Mouse (Mus musculus): ENCODE measurements at regions not wholly inside any gene's neighbourhood (a gene's known extent, or its start where the extent isn't known, plus 50 kb on each side); places are given as distances from the start of the nearest gene placed in this dataset.

- ATAC-seq (replicated peaks; ENCODE audit: low FRiP score) (no peak), DNase-seq (ENCODE audit: low spot score) (no peak)
- Histone ChIP-seq H3K4me2 (no peak overlapping the region), H3K9ac (ENCODE audit: low read depth, low read length) (no peak overlapping the region), H3K36me3 (ENCODE audit: control insufficient read depth, insufficient read depth, low read length) (no peaks in the 10 kb centered on the region), H3K27ac (ENCODE audit: low read depth, low read length) (no peak overlapping the region), H3K9me3 (ENCODE audit: control insufficient read depth, low read length) (no peaks in the 10 kb centered on the region), H3K4me1 (replicated peaks; ENCODE audit: control insufficient read depth, insufficient read depth, low read length) (no peaks in the 10 kb centered on the region), H3K27me3 (replicated peaks; ENCODE audit: control insufficient read depth, insufficient read depth, low read length) (no peaks in the 10 kb centered on the region), H3K4me3 (ENCODE audit: low read depth, low read length) (no peak overlapping the region)
- 78% methylated on average over 5 of the region's 5 CpGs for WGBS
These were observed 53.1 kb upstream of the Glis3 start for GRCm38 (mm10) chr19:28732998-28733397.

- no peaks in the 10 kb centered on the region for H3K4me1 ChIP-seq (replicated peaks; ENCODE audit: control insufficient read depth, insufficient read depth, low read length)
- 82% methylated on average over 6 of the region's 6 CpGs for WGBS
- no peak overlapping the region for H3K27ac ChIP-seq (ENCODE audit: low read depth, low read length)
- no peak for ATAC-seq (replicated peaks; ENCODE audit: low FRiP score)
- no peak overlapping the region for H3K4me3 ChIP-seq (ENCODE audit: low read depth, low read length)
- H3K9ac ChIP-seq (ENCODE audit: low read depth, low read length), result no peak overlapping the region
- no peaks in the 10 kb centered on the region for H3K27me3 ChIP-seq (replicated peaks; ENCODE audit: control insufficient read depth, insufficient read depth, low read length)
- H3K36me3 ChIP-seq (ENCODE audit: control insufficient read depth, insufficient read depth, low read length), result no peaks in the 10 kb centered on the region
- H3K9me3 ChIP-seq (ENCODE audit: control insufficient read depth, low read length), result no peaks in the 10 kb centered on the region
- H3K4me2 ChIP-seq, result no peak overlapping the region
- no peak for DNase-seq (ENCODE audit: low spot score)
These were observed 53.9 kb upstream of the Glis3 start for GRCm38 (mm10) chr19:28733781-28734180.

- no peak overlapping the region for H3K27ac ChIP-seq (ENCODE audit: low read depth, low read length)
- H3K9me3 ChIP-seq (ENCODE audit: control insufficient read depth, low read length), result no peaks in the 10 kb centered on the region
- H3K4me2 ChIP-seq, result no peak overlapping the region
- DNase-seq (ENCODE audit: low spot score) (no peak), ATAC-seq (replicated peaks; ENCODE audit: low FRiP score) (no peak)
- H3K36me3 ChIP-seq (ENCODE audit: control insufficient read depth, insufficient read depth, low read length), result no peaks in the 10 kb centered on the region
- H3K4me3 ChIP-seq (ENCODE audit: low read depth, low read length), result no peak overlapping the region
- H3K9ac ChIP-seq (ENCODE audit: low read depth, low read length), result no peak overlapping the region
- no peaks in the 10 kb centered on the region for H3K27me3 ChIP-seq (replicated peaks; ENCODE audit: control insufficient read depth, insufficient read depth, low read length)
- no peaks in the 10 kb centered on the region for H3K4me1 ChIP-seq (replicated peaks; ENCODE audit: control insufficient read depth, insufficient read depth, low read length)
- WGBS, result 82% methylated on average over 5 of the region's 5 CpGs
These were observed 63.4 kb upstream of the Glis3 start for GRCm38 (mm10) chr19:28743176-28743793.

GRCm38 (mm10) chr19:28745105-28745504 lies 65.2 kb upstream of the Glis3 start:
- Histone ChIP-seq H3K27me3 (replicated peaks; ENCODE audit: control insufficient read depth, insufficient read depth, low read length) (no peaks in the 10 kb centered on the region), H3K27ac (ENCODE audit: low read depth, low read length) (no peak overlapping the region), H3K4me3 (ENCODE audit: low read depth, low read length) (no peak overlapping the region), H3K4me2 (no peak overlapping the region), H3K4me1 (replicated peaks; ENCODE audit: control insufficient read depth, insufficient read depth, low read length) (no peaks in the 10 kb centered on the region), H3K36me3 (ENCODE audit: control insufficient read depth, insufficient read depth, low read length) (no peaks in the 10 kb centered on the region), H3K9me3 (ENCODE audit: control insufficient read depth, low read length) (no peaks in the 10 kb centered on the region), H3K9ac (ENCODE audit: low read depth, low read length) (no peak overlapping the region)
- no peak for ATAC-seq (replicated peaks; ENCODE audit: low FRiP score)
- DNase-seq (ENCODE audit: low spot score), result no peak
- 81% methylated on average over 2 of the region's 2 CpGs for WGBS

GRCm38 (mm10) chr19:28745534-28745933 lies 65.7 kb upstream of the Glis3 start:
- 32% methylated on average over 8 of the region's 8 CpGs for WGBS
- Histone ChIP-seq H3K27ac (ENCODE audit: low read depth, low read length) (no peak overlapping the region), H3K4me2 (no peak overlapping the region), H3K9me3 (ENCODE audit: control insufficient read depth, low read length) (no peaks in the 10 kb centered on the region), H3K9ac (ENCODE audit: low read depth, low read length) (no peak overlapping the region), H3K27me3 (replicated peaks; ENCODE audit: control insufficient read depth, insufficient read depth, low read length) (no peaks in the 10 kb centered on the region), H3K4me1 (replicated peaks; ENCODE audit: control insufficient read depth, insufficient read depth, low read length) (no peaks in the 10 kb centered on the region), H3K4me3 (ENCODE audit: low read depth, low read length) (no peak overlapping the region), H3K36me3 (ENCODE audit: control insufficient read depth, insufficient read depth, low read length) (no peaks in the 10 kb centered on the region)
- ATAC-seq (replicated peaks; ENCODE audit: low FRiP score) (no peak), DNase-seq (ENCODE audit: low spot score) (no peak)

GRCm38 (mm10) chr19:28751091-28751490 lies 71.2 kb upstream of the Glis3 start:
- H3K9ac ChIP-seq (ENCODE audit: low read depth, low read length), result no peak overlapping the region
- no peaks in the 10 kb centered on the region for H3K36me3 ChIP-seq (ENCODE audit: control insufficient read depth, insufficient read depth, low read length)
- no peaks in the 10 kb centered on the region for H3K27me3 ChIP-seq (replicated peaks; ENCODE audit: control insufficient read depth, insufficient read depth, low read length)
- H3K27ac ChIP-seq (ENCODE audit: low read depth, low read length), result no peak overlapping the region
- WGBS, result 85% methylated on average over 8 of the region's 8 CpGs
- DNase-seq (ENCODE audit: low spot score) (no peak), ATAC-seq (replicated peaks; ENCODE audit: low FRiP score) (no peak)
- no peak overlapping the region for H3K4me3 ChIP-seq (ENCODE audit: low read depth, low read length)
- no peaks in the 10 kb centered on the region for H3K4me1 ChIP-seq (replicated peaks; ENCODE audit: control insufficient read depth, insufficient read depth, low read length)
- no peaks in the 10 kb centered on the region for H3K9me3 ChIP-seq (ENCODE audit: control insufficient read depth, low read length)
- no peak overlapping the region for H3K4me2 ChIP-seq

- H3K4me1 ChIP-seq (replicated peaks; ENCODE audit: control insufficient read depth, insufficient read depth, low read length), result no peaks in the 10 kb centered on the region
- no peaks in the 10 kb centered on the region for H3K9me3 ChIP-seq (ENCODE audit: control insufficient read depth, low read length)
- no peak overlapping the region for H3K4me2 ChIP-seq
- H3K27me3 ChIP-seq (replicated peaks; ENCODE audit: control insufficient read depth, insufficient read depth, low read length), result no peaks in the 10 kb centered on the region
- no peaks in the 10 kb centered on the region for H3K36me3 ChIP-seq (ENCODE audit: control insufficient read depth, insufficient read depth, low read length)
- 55% methylated on average over 7 of the region's 7 CpGs for WGBS
- no peak overlapping the region for H3K4me3 ChIP-seq (ENCODE audit: low read depth, low read length)
- H3K9ac ChIP-seq (ENCODE audit: low read depth, low read length), result no peak overlapping the region
- H3K27ac ChIP-seq (ENCODE audit: low read depth, low read length), result no peak overlapping the region
- DNase-seq (ENCODE audit: low spot score) (no peak), ATAC-seq (replicated peaks; ENCODE audit: low FRiP score) (no peak)
These were observed 76.0 kb upstream of the Slc1a1 start for GRCm38 (mm10) chr19:28758854-28759253.

GRCm38 (mm10) chr19:28764795-28765360 lies 70.0 kb upstream of the Slc1a1 start:
- no peaks in the 10 kb centered on the region for H3K27me3 ChIP-seq (replicated peaks; ENCODE audit: control insufficient read depth, insufficient read depth, low read length)
- no peaks in the 10 kb centered on the region for H3K9me3 ChIP-seq (ENCODE audit: control insufficient read depth, low read length)
- H3K9ac ChIP-seq (ENCODE audit: low read depth, low read length), result no peak overlapping the region
- no peak overlapping the region for H3K27ac ChIP-seq (ENCODE audit: low read depth, low read length)
- no peak for ATAC-seq (replicated peaks; ENCODE audit: low FRiP score)
- 64% methylated on average over 11 of the region's 11 CpGs for WGBS
- no peak overlapping the region for H3K4me3 ChIP-seq (ENCODE audit: low read depth, low read length)
- no peak overlapping the region for H3K4me2 ChIP-seq
- H3K4me1 ChIP-seq (replicated peaks; ENCODE audit: control insufficient read depth, insufficient read depth, low read length), result no peaks in the 10 kb centered on the region
- no peaks in the 10 kb centered on the region for H3K36me3 ChIP-seq (ENCODE audit: control insufficient read depth, insufficient read depth, low read length)
- DNase-seq (ENCODE audit: low spot score), result no peak

GRCm38 (mm10) chr19:28768218-28768617 lies 66.6 kb upstream of the Slc1a1 start:
- no peaks in the 10 kb centered on the region for H3K4me1 ChIP-seq (replicated peaks; ENCODE audit: control insufficient read depth, insufficient read depth, low read length)
- no peak overlapping the region for H3K4me3 ChIP-seq (ENCODE audit: low read depth, low read length)
- no peak for ATAC-seq (replicated peaks; ENCODE audit: low FRiP score)
- no peaks in the 10 kb centered on the region for H3K27me3 ChIP-seq (replicated peaks; ENCODE audit: control insufficient read depth, insufficient read depth, low read length)
- WGBS, result 38% methylated on average over 5 of the region's 5 CpGs
- DNase-seq (ENCODE audit: low spot score), result no peak
- no peak overlapping the region for H3K9ac ChIP-seq (ENCODE audit: low read depth, low read length)
- no peak overlapping the region for H3K27ac ChIP-seq (ENCODE audit: low read depth, low read length)
- H3K4me2 ChIP-seq, result no peak overlapping the region
- no peaks in the 10 kb centered on the region for H3K36me3 ChIP-seq (ENCODE audit: control insufficient read depth, insufficient read depth, low read length)
- no peaks in the 10 kb centered on the region for H3K9me3 ChIP-seq (ENCODE audit: control insufficient read depth, low read length)

Data from liver, embryonic 11.5 days (tissue).